Mouse (Mus musculus): Measurements from ENCODE around the gene Ppp6r1.

The Ppp6r1 gene

DNA sequence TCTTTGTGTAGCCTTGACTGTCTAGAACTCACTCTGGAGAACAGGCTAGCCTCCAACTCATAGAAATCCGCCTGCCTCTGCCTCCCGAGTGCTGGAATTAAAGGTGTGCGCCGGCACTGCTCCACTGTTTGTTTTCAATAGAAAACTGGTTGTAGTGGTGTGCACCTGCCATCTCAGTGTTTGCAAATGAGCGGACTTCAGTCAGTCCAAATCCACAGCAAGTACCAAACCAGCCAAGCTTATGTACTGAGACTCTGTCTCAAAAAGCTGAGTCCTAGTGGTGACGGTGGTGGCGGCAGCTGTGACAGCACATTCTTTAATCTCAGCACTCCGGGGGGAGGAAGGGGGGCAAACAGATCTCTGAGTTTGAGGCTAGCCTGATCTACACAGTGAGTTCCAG is 9.7 kb upstream of the Ppp6r1 start:
- TF ChIP-seq GATA4 (IDR thresholded peaks at IDR 0.05; ENCODE audit: insufficient replicate concordance, low read length): no peak

DNA sequence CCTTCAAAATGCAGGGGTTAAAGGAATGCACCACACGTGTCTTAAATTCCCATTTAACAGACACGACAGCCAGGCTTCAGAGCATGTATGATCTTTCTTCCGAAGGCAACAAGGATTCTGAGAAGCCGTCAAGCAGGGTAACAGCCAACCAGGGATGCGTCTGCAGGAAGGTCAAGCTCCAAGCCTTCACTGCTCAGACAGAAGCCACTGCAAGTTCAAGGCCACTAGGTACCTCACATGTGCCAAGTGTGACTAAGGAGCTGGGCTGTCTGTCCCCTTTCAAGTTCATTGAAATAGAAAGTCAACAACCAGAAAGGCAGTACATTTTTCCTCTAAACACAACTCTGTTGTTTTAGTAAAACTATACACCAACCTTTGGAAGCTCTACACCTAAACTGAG is 8.1 kb upstream of the Ppp6r1 start:
- TF ChIP-seq GATA4 (IDR thresholded peaks at IDR 0.05; ENCODE audit: insufficient replicate concordance, low read length): no peak

DNA sequence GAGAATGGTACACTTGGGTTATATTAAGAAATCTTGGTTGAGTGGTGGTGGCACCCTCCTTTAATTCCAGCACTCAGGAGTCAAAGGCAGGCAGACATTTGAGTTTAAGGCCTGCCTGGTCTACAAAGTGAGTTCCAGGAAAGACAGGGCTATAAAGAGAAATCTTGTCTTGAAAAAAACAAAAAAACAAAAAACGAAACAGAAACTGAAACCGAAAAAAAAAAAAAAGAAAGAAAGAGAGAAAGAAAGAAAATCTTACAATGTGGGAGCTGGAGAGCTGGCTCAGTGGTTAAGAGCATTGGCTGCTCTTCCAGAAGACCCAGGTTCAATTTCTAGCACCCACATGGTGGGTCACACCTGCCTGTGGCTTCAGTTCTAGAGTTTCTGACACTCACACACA is 4.9 kb upstream of the Ppp6r1 start:
- no peak for TF ChIP-seq GATA4 (IDR thresholded peaks at IDR 0.05; ENCODE audit: insufficient replicate concordance, low read length)

DNA sequence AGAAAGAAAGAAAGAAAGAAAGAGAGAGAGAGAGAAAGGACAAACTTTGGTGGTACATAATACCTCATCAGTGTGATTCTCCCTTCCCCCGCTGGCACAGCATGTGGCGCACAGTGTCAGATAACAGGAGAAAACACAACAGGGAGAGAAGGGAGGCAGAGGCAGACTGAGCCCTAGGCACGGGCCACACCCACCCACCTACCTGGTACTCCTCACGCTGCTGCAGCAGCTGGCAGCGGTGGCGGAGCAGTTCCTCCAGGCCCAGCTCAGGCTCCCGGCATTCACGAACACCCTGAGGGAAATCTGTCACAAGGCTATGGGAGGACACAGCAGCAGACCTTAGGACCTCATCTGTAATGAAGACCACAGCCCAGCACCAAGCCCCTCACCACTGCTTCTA is 4.4 kb upstream of the Ppp6r1 start:
- TF ChIP-seq GATA4 (IDR thresholded peaks at IDR 0.05; ENCODE audit: insufficient replicate concordance, low read length): no peak

DNA sequence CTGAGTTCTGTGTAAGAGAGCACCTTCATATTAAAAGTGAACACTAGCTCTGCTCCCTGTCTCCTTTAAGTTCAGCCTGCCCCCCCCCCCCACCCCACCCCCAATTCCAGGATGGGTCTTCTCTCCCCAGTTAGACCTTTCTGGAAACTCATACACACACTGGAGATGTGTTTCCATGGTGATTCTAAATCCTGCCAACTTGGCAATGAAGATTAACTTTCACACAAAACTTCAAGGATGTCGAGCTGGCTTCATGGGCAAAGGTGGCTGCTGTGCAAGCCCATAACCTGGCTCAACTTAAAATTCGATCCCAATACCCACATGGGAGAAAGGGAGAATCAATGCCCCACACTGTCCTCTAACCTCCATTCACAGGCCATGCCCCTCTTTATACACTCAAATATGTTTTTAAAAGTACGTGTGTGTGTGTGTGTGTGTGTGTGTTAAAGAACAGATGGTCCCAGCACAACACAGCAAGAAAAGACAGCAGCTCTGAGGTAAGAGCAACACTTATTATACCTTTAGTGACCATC is 1.2 kb upstream of the Ppp6r1 start:
- TF ChIP-seq GATA4 (IDR thresholded peaks at IDR 0.05; ENCODE audit: insufficient replicate concordance, low read length): no peak

DNA sequence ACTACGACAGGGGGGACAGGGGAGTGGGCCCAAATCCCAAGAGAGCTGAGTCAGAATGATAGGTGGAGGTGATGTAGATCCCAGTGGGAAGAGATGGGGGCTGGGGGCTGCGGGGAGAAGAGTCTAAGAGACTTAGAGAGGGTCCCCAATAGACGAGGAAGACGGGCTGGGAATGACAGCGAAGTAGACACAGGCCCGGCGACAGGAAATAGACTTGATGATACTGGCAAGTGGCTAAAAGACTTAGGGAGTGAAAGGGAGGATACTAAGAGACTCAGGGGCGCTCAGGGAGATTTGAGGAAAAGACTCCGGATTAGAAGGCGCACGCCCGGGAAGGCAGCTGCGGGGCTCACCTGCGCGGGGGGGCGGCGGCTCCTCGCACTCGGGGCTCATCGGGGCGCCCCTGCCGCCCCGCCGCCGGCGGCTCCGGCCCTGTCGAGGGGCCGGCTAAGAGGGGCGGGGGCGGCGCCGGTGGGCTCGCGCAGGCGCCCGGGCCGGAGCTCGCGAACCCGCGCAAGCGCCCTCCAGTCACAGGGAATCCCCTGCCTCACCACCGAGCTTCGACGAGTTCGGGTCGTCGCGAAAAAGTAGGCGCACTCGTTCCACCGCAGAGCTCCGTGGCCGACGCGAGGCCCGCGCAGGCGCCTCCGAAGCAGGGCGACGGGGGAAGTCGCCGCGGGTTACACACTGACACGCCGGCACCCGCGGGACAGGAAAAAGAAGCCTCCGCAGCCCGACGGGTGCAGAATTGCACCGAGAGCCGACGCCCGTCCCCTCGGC is 501 bp downstream of the Ppp6r1 start:
- no peak for TF ChIP-seq GATA4 (IDR thresholded peaks at IDR 0.05; ENCODE audit: insufficient replicate concordance, low read length)

DNA sequence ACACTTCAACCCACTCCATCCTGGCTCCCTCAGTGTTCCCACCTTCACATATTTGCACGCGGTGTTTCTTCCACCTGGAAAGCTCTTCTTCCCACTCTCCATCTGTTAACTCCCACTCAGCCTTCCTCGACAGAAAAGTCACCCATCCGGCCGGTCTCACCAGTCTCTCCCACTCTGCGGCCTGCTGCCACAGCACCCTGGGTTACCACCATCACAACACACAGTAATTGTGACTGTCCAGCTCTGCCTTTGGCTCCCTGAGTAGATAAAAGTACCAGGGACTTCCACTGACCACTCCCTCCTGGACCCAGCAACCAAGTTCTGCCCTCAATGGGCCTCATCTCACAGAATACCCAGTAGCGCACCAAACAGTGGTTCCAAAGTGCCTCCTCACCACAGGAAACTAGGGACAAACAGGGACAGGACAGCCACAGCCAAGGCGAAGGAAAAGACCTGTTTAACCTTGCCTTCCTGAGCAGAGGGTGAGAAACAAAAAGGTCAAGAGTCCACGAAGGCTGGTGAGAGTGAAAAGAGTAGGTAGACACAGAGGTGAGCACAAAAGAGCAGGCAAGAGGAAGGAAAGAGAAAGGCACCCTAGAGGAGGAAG is 1.2 kb downstream of the Ppp6r1 start:
- TF ChIP-seq GATA4 (IDR thresholded peaks at IDR 0.05; ENCODE audit: insufficient replicate concordance, low read length): no peak

DNA sequence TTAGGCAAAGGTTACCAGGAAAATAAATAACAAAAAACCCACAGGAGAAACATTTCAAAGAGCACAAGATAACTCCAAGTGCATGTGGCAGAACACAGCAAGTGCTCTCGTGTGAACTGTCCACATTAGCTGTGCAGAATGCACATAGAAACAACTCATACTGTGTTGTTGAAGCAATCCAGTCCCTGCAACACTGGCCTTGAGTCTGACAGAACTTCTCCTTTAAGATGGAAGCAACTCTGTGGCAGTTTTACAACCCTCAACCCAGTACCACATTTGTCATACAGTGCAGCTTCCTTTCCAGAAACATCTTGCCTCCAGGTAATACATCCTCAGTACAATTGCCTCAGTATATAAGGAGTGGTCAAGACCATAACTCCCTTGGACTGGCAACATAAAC is 2.0 kb downstream of the Ppp6r1 start:
- TF ChIP-seq GATA4 (IDR thresholded peaks at IDR 0.05; ENCODE audit: insufficient replicate concordance, low read length): no peak

DNA sequence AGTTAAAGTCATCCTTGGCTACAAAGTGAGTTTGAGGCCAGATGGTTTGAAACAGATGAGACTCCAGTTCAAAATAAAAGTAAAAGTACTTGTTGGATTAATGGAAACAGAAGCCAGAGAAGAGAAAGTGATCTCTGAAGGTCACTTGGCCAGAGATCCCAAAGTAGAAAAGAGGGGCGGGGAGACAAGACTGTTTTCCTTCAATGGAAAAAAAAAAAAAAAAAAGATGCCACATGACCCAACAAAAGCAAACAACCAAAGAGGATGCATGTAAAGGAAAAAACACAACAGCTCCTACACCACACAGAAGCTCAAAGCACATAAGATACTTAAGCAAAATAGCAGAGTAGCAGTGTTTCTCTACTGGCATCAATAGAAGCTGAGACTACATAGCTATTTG is 2.9 kb downstream of the Ppp6r1 start:
- TF ChIP-seq GATA4 (IDR thresholded peaks at IDR 0.05; ENCODE audit: insufficient replicate concordance, low read length): no peak

DNA sequence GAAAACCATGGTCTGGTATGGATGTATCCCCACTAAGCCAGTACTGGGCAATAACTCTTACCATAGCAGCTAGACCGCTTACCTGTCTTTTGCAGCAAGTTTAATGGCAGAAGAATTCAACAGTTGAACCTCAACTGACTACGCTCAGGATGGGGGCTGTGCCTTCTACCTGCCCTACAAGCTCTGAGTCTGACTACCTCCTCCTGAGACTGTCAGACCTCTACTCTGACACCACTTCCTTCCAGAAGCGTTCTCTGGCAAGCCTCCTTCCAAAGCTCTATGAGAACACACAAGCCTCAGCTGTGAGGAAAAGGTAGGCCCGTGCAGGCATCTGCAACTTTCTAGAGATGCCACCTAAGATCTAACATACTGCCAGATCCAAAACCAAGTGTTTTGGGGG is 3.4 kb downstream of the Ppp6r1 start:
- no peak for TF ChIP-seq GATA4 (IDR thresholded peaks at IDR 0.05; ENCODE audit: insufficient replicate concordance, low read length)

DNA sequence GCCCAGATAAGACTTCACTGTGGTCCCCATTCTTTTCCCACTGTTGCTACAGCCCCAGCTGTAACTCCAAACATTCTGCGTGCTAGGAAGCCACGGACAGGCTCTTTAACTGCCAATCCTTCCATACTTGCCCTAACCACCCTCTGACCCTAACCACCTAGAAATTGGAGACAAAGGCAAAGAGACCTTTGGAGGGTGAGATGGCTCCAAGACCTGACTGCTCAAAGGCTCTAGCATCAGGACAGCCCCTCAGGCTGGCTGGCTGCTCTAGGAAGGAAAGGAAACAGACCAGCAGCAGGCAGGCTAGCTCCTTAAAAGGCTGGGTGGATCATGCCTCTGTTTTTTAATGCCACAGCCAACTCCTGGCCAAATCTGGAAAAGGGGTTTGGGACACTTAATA is 4.6 kb downstream of the Ppp6r1 start:
- TF ChIP-seq GATA4 (IDR thresholded peaks at IDR 0.05; ENCODE audit: insufficient replicate concordance, low read length): no peak

DNA sequence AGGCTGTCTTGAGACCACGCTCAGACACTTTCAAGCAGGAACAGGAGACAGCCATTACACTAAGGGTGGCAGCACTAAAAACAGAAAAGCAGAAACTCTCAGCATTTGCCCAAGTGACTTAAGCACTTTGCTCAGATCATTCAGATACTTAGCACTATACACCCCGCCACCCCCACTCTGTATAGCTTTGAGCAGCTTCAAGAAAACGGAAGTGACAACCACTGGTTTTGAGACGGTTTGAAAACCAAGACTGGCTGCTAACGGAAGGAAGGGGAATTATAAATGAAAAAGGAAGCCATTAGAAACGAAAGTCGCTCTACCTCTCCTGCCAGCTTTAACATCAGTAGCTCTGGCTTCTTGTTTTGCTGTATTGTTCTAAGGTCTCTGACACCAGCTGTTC is 5.0 kb downstream of the Ppp6r1 start:
- no peak for TF ChIP-seq GATA4 (IDR thresholded peaks at IDR 0.05; ENCODE audit: insufficient replicate concordance, low read length)

DNA sequence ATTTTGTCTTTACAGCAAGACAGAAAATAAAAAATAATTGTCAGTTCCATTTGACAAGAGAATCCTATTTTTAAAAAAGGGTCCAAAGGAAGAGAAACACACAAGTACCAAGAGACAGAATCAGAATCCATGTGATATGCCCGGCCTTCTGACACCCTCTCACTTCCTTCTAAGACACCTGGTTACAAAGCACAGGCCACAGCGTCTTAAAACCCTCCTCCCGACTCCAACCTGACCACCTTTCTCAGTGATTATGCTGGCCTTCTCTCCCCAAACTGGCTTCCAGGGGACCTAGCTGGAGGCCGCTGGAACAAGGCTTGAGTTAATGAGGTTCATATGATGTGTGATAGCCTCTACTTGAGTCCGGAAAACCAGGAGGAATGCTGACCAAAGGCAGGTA is 5.5 kb downstream of the Ppp6r1 start:
- no peak for TF ChIP-seq GATA4 (IDR thresholded peaks at IDR 0.05; ENCODE audit: insufficient replicate concordance, low read length)

DNA sequence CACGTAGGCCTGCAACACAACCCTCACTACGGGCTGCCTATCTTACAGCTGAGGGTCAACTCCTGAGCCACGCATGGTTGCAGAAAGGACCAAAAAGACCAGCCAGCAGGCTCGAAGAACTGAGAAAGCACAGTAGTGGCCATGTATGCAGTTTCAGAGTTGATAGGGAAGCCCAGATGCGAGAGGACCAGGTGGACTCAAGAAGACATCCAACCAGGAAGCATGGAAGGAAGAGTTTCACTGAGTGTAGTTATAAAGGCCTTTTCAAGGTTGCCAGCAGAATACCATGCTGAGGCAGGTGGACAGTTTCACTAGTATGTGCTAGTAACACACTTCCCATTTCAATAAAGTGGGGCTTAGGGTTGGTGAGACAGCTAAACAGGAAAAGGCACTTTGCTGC is 6.1 kb downstream of the Ppp6r1 start:
- TF ChIP-seq GATA4 (IDR thresholded peaks at IDR 0.05; ENCODE audit: insufficient replicate concordance, low read length): no peak

DNA sequence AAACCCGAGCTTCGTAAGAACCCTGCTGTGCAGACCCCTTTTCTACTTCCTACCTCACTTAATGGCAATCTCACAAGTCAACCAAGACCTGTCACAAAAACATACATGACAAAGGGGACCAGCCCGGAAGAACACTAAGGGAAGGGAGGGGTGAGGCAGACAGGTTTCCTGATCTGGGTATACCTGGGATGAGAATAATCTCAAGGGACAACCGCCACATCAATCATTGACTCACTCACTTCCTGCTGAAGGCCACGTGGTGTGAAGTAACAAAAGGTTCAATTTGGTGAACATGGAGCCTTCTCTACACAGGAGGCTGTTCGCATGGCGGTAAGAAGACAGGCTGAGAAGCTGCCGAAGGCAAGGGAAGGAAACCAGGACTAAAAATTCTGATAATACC is 7.2 kb downstream of the Ppp6r1 start:
- no peak for TF ChIP-seq GATA4 (IDR thresholded peaks at IDR 0.05; ENCODE audit: insufficient replicate concordance, low read length)

DNA sequence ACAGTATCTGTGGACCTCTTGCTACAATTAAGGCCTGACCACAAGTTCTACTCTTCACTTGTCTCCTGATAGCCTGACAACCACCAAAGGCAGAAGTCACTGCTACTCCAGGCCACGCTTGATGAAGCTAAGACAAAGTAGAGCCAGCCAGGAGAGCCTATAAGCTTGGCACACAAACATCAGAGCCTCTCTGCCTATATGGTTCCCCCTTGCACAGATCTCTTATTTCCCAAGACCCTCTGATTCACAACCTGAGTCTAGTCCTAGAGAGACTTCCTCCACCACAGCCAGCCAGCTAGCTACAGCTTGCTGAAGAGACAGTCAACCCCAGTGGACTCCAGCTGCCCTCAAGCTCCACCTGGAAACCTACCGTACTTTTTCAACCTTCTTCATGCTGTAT is 10.8 kb downstream of the Ppp6r1 start:
- TF ChIP-seq GATA4 (IDR thresholded peaks at IDR 0.05; ENCODE audit: insufficient replicate concordance, low read length): no peak

DNA sequence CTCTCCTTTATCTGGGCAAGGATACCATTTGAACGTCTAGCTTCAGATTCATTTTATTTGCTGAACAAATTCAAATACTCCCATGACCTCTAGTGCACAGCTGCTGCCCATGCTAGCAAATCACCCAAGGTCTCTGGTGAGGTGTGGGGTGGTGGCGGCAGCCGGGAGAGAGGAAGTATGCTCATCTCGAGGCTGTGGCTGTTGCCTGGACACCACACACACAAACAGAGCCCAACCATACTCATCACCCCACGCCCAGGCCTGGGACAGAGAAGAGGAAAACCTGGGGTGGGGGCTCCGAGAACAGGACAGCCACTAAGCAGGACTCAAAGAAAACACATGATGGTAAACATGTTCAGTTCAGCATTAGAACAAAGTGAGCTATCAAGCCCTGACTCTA is 11.5 kb downstream of the Ppp6r1 start:
- TF ChIP-seq GATA4 (IDR thresholded peaks at IDR 0.05; ENCODE audit: insufficient replicate concordance, low read length): no peak
